Mouse (Mus musculus) hindbrain, embryonic 11.5 days (tissue): ENCODE measurements around the gene Nnat. TPM values are rescaled to one million over a fixed set of nuclear protein-coding genes. Genes with fewer than 3 reads are reported as not detected.

ENCODE experiments used
- ATAC-seq: fragments of 200-750 bp; cut with Nextera tagmentation; 2 replicates; pipeline ENCODE4 v1.8.0; 2017; ENCODE audit warnings: mild to moderate bottlenecking, moderate TSS enrichment, moderate library complexity; ENCODE audit not compliant: low FRiP score
- DNase-seq: peaks from one replicate; pipeline ENCODE4 v3.0.0-alpha.2; 2015; ENCODE audit warnings: low spot score
- H3K27ac ChIP-seq: fragments of 300-500 bp; sonication (generic); 2 replicates; pipeline ENCODE4 v1.5.1; 2014; ENCODE audit warnings: mild to moderate bottlenecking, low read depth, low read length
- H3K27me3 ChIP-seq: fragments of 300-500 bp; sonication (generic); 2 replicates; pipeline ENCODE4 v1.6.1; 2014; ENCODE audit warnings: mild to moderate bottlenecking, low read length, moderate library complexity, mixed read lengths; ENCODE audit not compliant: control insufficient read depth, insufficient read depth
- H3K36me3 ChIP-seq: fragments of 300-500 bp; sonication (generic); 2 replicates; pipeline ENCODE4 v1.6.1; 2014; ENCODE audit warnings: mild to moderate bottlenecking, low read length, moderate library complexity, mixed read lengths; ENCODE audit not compliant: control insufficient read depth, insufficient read depth
- H3K4me1 ChIP-seq: fragments of 300-500 bp; sonication (generic); replicated peaks from 2 replicates; pipeline ENCODE4 v1.6.1; 2014; ENCODE audit warnings: low read length, mixed read lengths; ENCODE audit not compliant: control insufficient read depth, insufficient read depth
- H3K4me2 ChIP-seq: fragments of 300-500 bp; sonication (generic); replicated peaks from 2 replicates; pipeline ENCODE4 v1.6.1; 2014; ENCODE audit warnings: mild to moderate bottlenecking, low read depth, low read length
- H3K4me3 ChIP-seq: fragments of 300-500 bp; sonication (generic); 2 replicates; pipeline ENCODE4 v1.5.1; 2014; ENCODE audit warnings: low read depth, low read length
- H3K9ac ChIP-seq: fragments of 300-500 bp; sonication (generic); 2 replicates; pipeline ENCODE4 v1.6.1; 2014; ENCODE audit warnings: low read depth, low read length
- H3K9me3 ChIP-seq: fragments of 300-500 bp; sonication (generic); 2 replicates; pipeline ENCODE4 v1.6.1; 2016; ENCODE audit warnings: low read length; ENCODE audit not compliant: control insufficient read depth
- WGBS: fragments of 180-500 bp; shearing (Covaris S2); extraction: QIAGEN DNeasy Blood & Tissue Kit; methylation state at CpG from one replicate; pipeline ENCODE4 v1.1.7; 2014; 5-methylcytosine and 5-hydroxymethylcytosine counted together
- polyA plus RNA-seq: library from polyadenylated mRNA; unstranded; fragments of >200 nt; fragmentation: Nextera tagmentation; extraction: Ambion mirVana; gene quantifications from 2 replicates; pipeline ENCODE4 v1.2.1, GENCODE M21; 2014

Gene Nnat
- 1,515 and 1,745 TPM in 2 replicates for polyA plus RNA-seq

GRCm38 (mm10) chr2:157559858-157560257, at the start of gene Nnat:
Gene Nnat (plus strand): TSS chr2:157560078.
- WGBS: 51% methylated on average over 27 of the region's 27 CpGs
- DNase-seq (peak; percentile 91), ATAC-seq (peak; percentile 74)
- Histone ChIP-seq H3K4me3 (peak within 1 kb of the TSS; percentile 62), H3K36me3 (peaks cover 13% of the 10 kb centered on the region), H3K27me3 (no peaks in the 10 kb centered on the region), H3K4me1 (peaks cover 4% of the 10 kb centered on the region; the same call in 1 of the 2 replicates), H3K4me2 (peak within 1 kb of the TSS; percentile 72), H3K9me3 (no peaks in the 10 kb centered on the region; the same call in 1 of the 2 replicates), H3K27ac (peak within 1 kb of the TSS; percentile 71), H3K9ac (peak within 1 kb of the TSS; percentile 78)

- DNase-seq (no peak), ATAC-seq (no peak)
- Histone ChIP-seq H3K9me3 (no peaks in the 10 kb centered on the region), H3K4me2 (no peak overlapping the region), H3K27me3 (no peaks in the 10 kb centered on the region), H3K9ac (no peak overlapping the region), H3K36me3 (no peaks in the 10 kb centered on the region), H3K4me3 (no peak overlapping the region), H3K27ac (no peak overlapping the region), H3K4me1 (peaks cover 17% of the 10 kb centered on the region)
- WGBS: 91% methylated on average over 9 of the region's 9 CpGs
These were observed 47.0 kb upstream of the Nnat start for GRCm38 (mm10) chr2:157512859-157513258.

GRCm38 (mm10) chr2:157513737-157514208, 46.1 kb upstream of the Nnat start:
- Histone ChIP-seq H3K9me3 (no peaks in the 10 kb centered on the region), H3K36me3 (no peaks in the 10 kb centered on the region), H3K9ac (no peak overlapping the region), H3K27ac (peak overlapping the region; percentile 43), H3K4me2 (no peak overlapping the region), H3K4me3 (no peak overlapping the region), H3K4me1 (peaks cover 17% of the 10 kb centered on the region), H3K27me3 (no peaks in the 10 kb centered on the region)
- 32% methylated on average over 9 of the region's 9 CpGs for WGBS
- no peak; the same call in 1 of the 2 replicates for ATAC-seq
- DNase-seq: peak; percentile 46

GRCm38 (mm10) chr2:157514353-157514752, 45.5 kb upstream of the Nnat start:
- no peak for DNase-seq
- Histone ChIP-seq H3K36me3 (no peaks in the 10 kb centered on the region), H3K4me3 (no peak overlapping the region), H3K27ac (0 out of 2 replicates have a peak overlapping the region, but pooled peaks have one; percentile 43), H3K9me3 (no peaks in the 10 kb centered on the region), H3K4me2 (no peak overlapping the region), H3K4me1 (peaks cover 17% of the 10 kb centered on the region), H3K9ac (no peak overlapping the region), H3K27me3 (no peaks in the 10 kb centered on the region)
- ATAC-seq: no peak
- 8% methylated on average over 4 of the region's 4 CpGs for WGBS

GRCm38 (mm10) chr2:157517526-157517925, 42.4 kb upstream of the Nnat start:
- 55% methylated on average over 6 of the region's 6 CpGs for WGBS
- no peak overlapping the region for H3K4me3 ChIP-seq
- H3K9ac ChIP-seq: no peak overlapping the region
- no peaks in the 10 kb centered on the region for H3K27me3 ChIP-seq
- DNase-seq: no peak
- no peak overlapping the region for H3K27ac ChIP-seq
- no peaks in the 10 kb centered on the region for H3K9me3 ChIP-seq
- ATAC-seq: no peak
- H3K4me1 ChIP-seq: peaks cover 16% of the 10 kb centered on the region
- no peak overlapping the region for H3K4me2 ChIP-seq
- H3K36me3 ChIP-seq: no peaks in the 10 kb centered on the region

GRCm38 (mm10) chr2:157518451-157518850, 41.4 kb upstream of the Nnat start:
- 36% methylated on average over 7 of the region's 7 CpGs for WGBS
- H3K4me1 ChIP-seq: peaks cover 22% of the 10 kb centered on the region
- ATAC-seq: no peak

GRCm38 (mm10) chr2:157519452-157519851, 40.4 kb upstream of the Nnat start:
- no peak overlapping the region for H3K9ac ChIP-seq

More at GRCm38 (mm10) chr2:157518451-157518850, 41.4 kb upstream of the Nnat start:
- no peaks in the 10 kb centered on the region for H3K9me3 ChIP-seq
- no peak for DNase-seq
- H3K9ac ChIP-seq: no peak overlapping the region
- no peak overlapping the region for H3K4me3 ChIP-seq
- H3K36me3 ChIP-seq: no peaks in the 10 kb centered on the region
- H3K27ac ChIP-seq: no peak overlapping the region
- no peaks in the 10 kb centered on the region for H3K27me3 ChIP-seq
- no peak overlapping the region for H3K4me2 ChIP-seq

GRCm38 (mm10) chr2:157520496-157520895, 39.4 kb upstream of the Nnat start:
- Histone ChIP-seq H3K9ac (no peak overlapping the region), H3K4me1 (peaks cover 9% of the 10 kb centered on the region), H3K36me3 (no peaks in the 10 kb centered on the region), H3K27ac (no peak overlapping the region), H3K27me3 (no peaks in the 10 kb centered on the region), H3K4me3 (no peak overlapping the region), H3K4me2 (no peak overlapping the region), H3K9me3 (no peaks in the 10 kb centered on the region)
- 25% methylated on average over 5 of the region's 5 CpGs for WGBS
- ATAC-seq (no peak), DNase-seq (peak; percentile 56)

More at GRCm38 (mm10) chr2:157519452-157519851, 40.4 kb upstream of the Nnat start:
- H3K27ac ChIP-seq: no peak overlapping the region
- DNase-seq: no peak
- peaks cover 12% of the 10 kb centered on the region for H3K4me1 ChIP-seq
- no peak overlapping the region for H3K4me2 ChIP-seq
- H3K9me3 ChIP-seq: no peaks in the 10 kb centered on the region
- no peak for ATAC-seq
- H3K4me3 ChIP-seq: no peak overlapping the region
- H3K36me3 ChIP-seq: no peaks in the 10 kb centered on the region
- H3K27me3 ChIP-seq: no peaks in the 10 kb centered on the region
- WGBS: 49% methylated on average over 6 of the region's 6 CpGs

GRCm38 (mm10) chr2:157522556-157522955, 37.3 kb upstream of the Nnat start:
- Histone ChIP-seq H3K27ac (peak overlapping the region; percentile 58; the same call in 1 of the 2 replicates), H3K9ac (no peak overlapping the region), H3K9me3 (no peaks in the 10 kb centered on the region), H3K4me3 (no peak overlapping the region), H3K27me3 (no peaks in the 10 kb centered on the region), H3K4me1 (peaks cover 9% of the 10 kb centered on the region), H3K36me3 (no peaks in the 10 kb centered on the region), H3K4me2 (no peak overlapping the region)
- DNase-seq (peak; percentile 43), ATAC-seq (peak; percentile 81)
- 26% methylated on average over 3 of the region's 3 CpGs for WGBS
